In the genomic region with DNA sequence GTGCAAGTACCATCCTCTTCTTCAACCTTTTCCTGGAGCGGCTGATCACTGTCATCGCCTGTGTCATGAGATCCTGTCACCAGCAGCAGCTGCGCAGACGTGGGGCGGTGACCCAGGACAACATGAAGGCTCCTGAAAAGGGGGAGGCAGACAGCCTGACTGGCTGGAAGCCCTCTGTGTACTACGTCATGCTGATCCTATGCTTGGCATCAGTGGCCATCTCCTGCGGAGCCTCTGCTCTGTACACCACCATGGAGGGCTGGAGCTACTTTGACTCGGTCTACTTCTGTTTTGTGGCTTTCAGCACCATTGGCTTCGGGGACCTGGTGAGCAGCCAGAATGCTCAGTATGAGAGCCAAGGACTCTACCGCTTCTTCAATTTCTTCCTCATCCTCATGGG, we compare ENCODE assay signal across 14 mouse cellular contexts.
"Had no signal": no experiment of that assay in that cellular context is flagged by ENCODE, and none has a peak within 500 bp of the region (broad histone marks: within the 10 kb centered on the region; RNA-seq: fewer than 3 reads in every experiment).

No protein-coding gene starts in this region.

- ATAC-seq: midbrain, embryonic 13.5 days; midbrain, embryonic 15.5 days had no signal

- H3K27ac ChIP-seq: lung, embryonic 15.5 days; macrophage; midbrain, embryonic 13.5 days; midbrain, embryonic 15.5 days; neural tube, embryonic 12.5 days; stomach, embryonic 15.5 days; stomach, postnatal 0 days had no signal

- H3K4me2 ChIP-seq: lung, embryonic 15.5 days; midbrain, embryonic 11.5 days; midbrain, embryonic 13.5 days; midbrain, embryonic 15.5 days; neural tube, embryonic 12.5 days; stomach, embryonic 15.5 days had no signal

- H3K4me3 ChIP-seq: lung, embryonic 15.5 days; megakaryocyte, embryonic 14.5 days; midbrain, embryonic 13.5 days; midbrain, embryonic 15.5 days; neural tube, embryonic 12.5 days; stomach, embryonic 15.5 days had no signal

- DNase-seq: lung, postnatal 14 days; right cerebral cortex, postnatal 14 days; thymus, adult 2 months; thymus, postnatal 25 days; thymus, postnatal 4 days had no signal

- H3K36me3 ChIP-seq: lung, embryonic 15.5 days; midbrain, embryonic 13.5 days; midbrain, embryonic 15.5 days; neural tube, embryonic 12.5 days; stomach, embryonic 15.5 days had no signal

- H3K9ac ChIP-seq: lung, embryonic 15.5 days; midbrain, embryonic 13.5 days; midbrain, embryonic 15.5 days; neural tube, embryonic 12.5 days; stomach, embryonic 15.5 days had no signal

- H3K4me1 ChIP-seq: megakaryocyte, embryonic 14.5 days; midbrain, embryonic 13.5 days; midbrain, embryonic 15.5 days; neural tube, embryonic 12.5 days; stomach, embryonic 15.5 days had no signal

- H3K27me3 ChIP-seq: lung, embryonic 15.5 days; midbrain, embryonic 13.5 days; midbrain, embryonic 15.5 days; neural tube, embryonic 12.5 days; stomach, embryonic 15.5 days had no signal

- H3K9me3 ChIP-seq: lung, embryonic 15.5 days; megakaryocyte, embryonic 14.5 days; midbrain, embryonic 13.5 days; midbrain, embryonic 15.5 days; neural tube, embryonic 12.5 days; stomach, embryonic 15.5 days had no signal
